Mouse (Mus musculus): ENCODE data around the gene Pde2a. TPM values are rescaled to one million over a fixed set of nuclear protein-coding genes. Genes with fewer than 3 reads are reported as not detected.

The Pde2a gene
- polyA plus RNA-seq, 1 experiment from 2014 or later, result 18.3 TPM

DNA sequence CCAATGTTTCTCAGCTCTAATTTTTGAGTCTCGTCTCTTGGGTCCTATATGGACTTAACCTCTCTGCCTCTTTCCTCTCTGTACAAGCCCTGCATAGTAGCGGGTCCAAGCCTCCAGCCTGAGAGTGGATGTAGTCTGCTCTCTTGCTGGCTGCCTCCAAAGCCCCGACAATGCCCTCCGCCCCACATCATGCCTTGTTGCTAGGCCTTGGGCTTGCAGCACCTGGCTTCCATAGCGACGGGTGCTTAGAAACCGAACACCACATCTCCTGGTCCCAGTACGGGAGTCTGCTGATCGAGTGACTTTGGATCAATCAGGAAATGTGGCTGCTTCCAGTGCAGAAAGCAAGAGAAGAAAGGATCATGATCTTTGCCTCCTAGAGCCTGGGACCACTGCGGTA, 21.6 kb downstream of the Pde2a start:
- H3K27ac ChIP-seq, result peak overlapping the region; percentile 2; the same call in 1 of the 2 replicates
- H3K4me3 ChIP-seq, result no peak overlapping the region
- DNase-seq (ENCODE audit: low spot score), result no peak
- H3K9me3 ChIP-seq, result no peaks in the 10 kb centered on the region
- no peaks in the 10 kb centered on the region for H3K36me3 ChIP-seq
- H3K4me1 ChIP-seq (replicated peaks), result peaks cover 26% of the 10 kb centered on the region; the same call in 1 of the 2 replicates
- WGBS, result 68% methylated on average over 10 of the region's 10 CpGs
- H3K27me3 ChIP-seq (ENCODE audit: insufficient read depth, poor library complexity, severe bottlenecking), result no peaks in the 10 kb centered on the region

DNA sequence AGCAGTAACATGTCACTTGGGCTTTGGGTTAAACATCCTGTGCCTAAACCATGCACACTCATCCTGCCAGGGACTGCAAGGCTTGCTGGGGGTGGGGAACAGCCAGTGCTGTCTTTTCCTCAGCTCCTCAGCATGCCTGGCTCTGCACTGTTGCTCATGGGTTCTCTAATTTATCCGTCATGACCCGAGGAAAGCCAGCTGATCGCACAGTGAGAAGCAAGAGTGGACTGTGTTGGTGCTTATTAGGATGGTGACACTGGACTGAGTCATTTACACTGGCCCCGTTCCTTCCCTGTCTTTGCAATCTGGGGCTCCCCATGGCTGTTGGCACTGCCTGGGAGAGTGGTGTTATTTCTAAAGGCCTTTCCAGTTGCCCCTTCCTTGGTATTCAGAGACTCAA, 22.7 kb downstream of the Pde2a start:
- DNase-seq (ENCODE audit: low spot score), result no peak
- WGBS, result 83% methylated on average over 4 of the region's 4 CpGs
- Histone ChIP-seq H3K4me3 (no peak overlapping the region), H3K9me3 (no peaks in the 10 kb centered on the region), H3K36me3 (no peaks in the 10 kb centered on the region), H3K4me1 (replicated peaks) (peaks cover 19% of the 10 kb centered on the region; the same call in 1 of the 2 replicates), H3K27ac (no peak overlapping the region), H3K27me3 (ENCODE audit: insufficient read depth, poor library complexity, severe bottlenecking) (no peaks in the 10 kb centered on the region)

DNA sequence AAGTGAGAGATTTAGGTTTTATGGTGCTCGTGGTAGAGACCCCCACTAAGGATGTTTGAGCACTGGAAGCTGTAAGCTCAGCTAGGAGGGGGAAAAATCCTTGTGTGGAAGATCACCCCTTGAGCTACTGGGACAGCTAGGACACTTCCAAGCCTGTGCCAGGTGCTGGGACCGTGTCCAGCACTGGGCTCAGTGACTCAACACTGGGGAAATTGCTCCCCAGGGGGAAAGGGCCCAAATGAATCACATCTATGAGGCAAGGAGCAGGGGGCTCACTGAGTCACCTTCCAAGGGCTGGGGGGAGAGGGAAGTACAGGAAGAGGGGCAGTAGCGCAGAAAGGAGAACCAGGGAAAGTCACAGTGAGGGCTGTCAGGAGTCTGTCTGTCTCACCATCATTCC, 28.4 kb downstream of the Pde2a start:
- no peak for DNase-seq (ENCODE audit: low spot score)
- 57% methylated on average over 3 of the region's 3 CpGs for WGBS
- Histone ChIP-seq H3K4me1 (replicated peaks) (peaks cover 37% of the 10 kb centered on the region), H3K9me3 (no peaks in the 10 kb centered on the region), H3K27ac (no peak overlapping the region), H3K4me3 (no peak overlapping the region), H3K27me3 (ENCODE audit: insufficient read depth, poor library complexity, severe bottlenecking) (peaks cover 51% of the 10 kb centered on the region), H3K36me3 (no peaks in the 10 kb centered on the region)

DNA sequence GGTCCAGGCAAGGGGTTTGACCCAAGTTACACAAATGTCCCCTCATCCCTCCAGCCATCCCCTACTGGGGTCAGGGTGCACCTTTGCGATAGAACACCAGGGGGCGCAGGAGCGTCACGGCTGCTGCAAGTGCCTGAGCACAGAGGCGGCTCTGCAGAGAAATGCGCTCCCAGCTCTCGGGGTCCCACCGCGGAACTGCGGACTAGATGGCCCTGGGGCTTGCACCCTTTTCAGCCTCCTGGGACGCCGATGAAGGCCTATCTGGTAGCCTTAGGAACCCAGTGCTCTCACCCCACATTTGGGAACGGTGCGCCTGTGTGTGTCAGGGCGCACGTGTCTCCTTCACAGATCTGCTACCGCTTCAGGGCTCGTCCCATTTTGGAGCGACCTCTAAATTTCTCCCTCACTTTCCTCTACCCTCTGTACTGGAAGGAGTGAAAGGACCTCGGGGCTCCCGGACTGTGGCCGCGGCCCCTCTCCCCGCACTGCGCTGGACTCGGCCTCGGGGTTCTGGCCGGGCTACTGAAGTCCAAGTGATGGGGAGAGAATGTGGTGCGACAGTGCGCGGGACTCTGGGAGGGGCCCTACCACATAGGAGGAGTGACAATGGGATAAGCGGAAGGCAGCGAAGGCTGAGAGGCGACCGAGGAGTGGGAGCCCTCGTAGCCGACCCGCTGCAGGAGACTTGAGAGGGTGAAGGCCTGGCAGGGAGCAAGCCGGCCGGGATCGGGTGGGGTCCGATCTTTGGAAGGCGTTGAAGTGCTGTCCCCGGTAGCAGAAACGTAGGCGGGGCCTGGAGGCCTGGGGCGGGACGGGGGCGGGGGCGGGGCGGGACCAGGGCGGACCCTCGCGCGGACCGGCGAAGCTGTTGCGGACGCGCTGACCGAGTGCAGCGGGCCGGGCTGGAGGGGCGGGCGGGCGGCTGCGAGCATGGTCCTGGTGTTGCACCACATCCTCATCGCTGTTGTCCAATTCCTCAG, 29.2 kb downstream of the Pde2a start:
- Histone ChIP-seq H3K27me3 (ENCODE audit: insufficient read depth, poor library complexity, severe bottlenecking) (peaks cover 59% of the 10 kb centered on the region), H3K4me3 (peak overlapping the region; percentile 67), H3K9me3 (no peaks in the 10 kb centered on the region), H3K36me3 (no peaks in the 10 kb centered on the region), H3K27ac (peak overlapping the region; percentile 74), H3K4me1 (replicated peaks) (peaks cover 41% of the 10 kb centered on the region)
- under 1% methylated on average over 68 of the region's 68 CpGs for WGBS
- peak; percentile 93 for DNase-seq (ENCODE audit: low spot score)

DNA sequence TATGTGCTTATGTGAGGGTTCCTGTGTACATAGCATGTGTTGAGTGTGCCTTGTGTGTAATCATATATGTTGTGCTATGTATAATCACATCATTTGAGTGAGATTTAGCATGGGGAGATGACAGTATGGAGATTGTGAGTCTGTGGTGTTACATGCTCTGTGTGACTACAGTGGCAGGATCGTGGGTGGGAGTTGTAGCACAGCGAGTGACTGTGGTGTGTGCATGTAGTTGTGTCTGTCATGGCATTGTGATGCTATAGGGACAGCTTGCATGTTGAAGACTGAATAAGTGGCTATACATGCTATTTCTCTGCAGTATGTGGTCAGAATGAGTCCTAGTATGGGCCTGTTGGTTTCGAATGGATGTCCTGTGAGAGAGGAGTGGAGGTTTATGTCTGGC, 31.2 kb downstream of the Pde2a start:
- Histone ChIP-seq H3K4me3 (peak overlapping the region; percentile 67), H3K4me1 (replicated peaks) (peaks cover 51% of the 10 kb centered on the region), H3K9me3 (no peaks in the 10 kb centered on the region), H3K27ac (no peak overlapping the region), H3K27me3 (ENCODE audit: insufficient read depth, poor library complexity, severe bottlenecking) (peaks cover 68% of the 10 kb centered on the region), H3K36me3 (no peaks in the 10 kb centered on the region)
- no peak for DNase-seq (ENCODE audit: low spot score)
- WGBS, result 92% methylated on average over 3 of the region's 3 CpGs

DNA sequence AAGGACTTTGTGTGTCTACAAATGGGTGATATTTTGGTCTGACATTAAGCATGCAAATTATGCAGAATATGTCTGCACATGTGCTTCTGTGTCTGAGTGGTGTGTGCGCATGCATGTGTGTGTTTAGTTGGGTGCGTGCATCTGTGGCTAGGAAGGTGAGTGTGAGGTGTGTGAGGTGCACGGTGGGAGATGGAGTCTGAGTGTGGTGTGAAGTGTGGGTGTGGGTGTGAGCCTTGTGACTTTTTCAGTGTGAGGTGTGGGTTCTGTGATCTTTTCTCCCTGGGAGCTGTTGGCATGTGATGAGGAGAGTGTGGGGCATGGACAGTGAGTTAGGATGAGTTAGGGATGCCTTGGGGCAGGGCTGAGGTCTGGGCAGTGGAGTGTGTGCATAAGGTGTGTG, 31.8 kb downstream of the Pde2a start:
- Histone ChIP-seq H3K4me3 (no peak overlapping the region; the same call in 1 of the 2 replicates), H3K27me3 (ENCODE audit: insufficient read depth, poor library complexity, severe bottlenecking) (peaks cover 74% of the 10 kb centered on the region), H3K4me1 (replicated peaks) (peaks cover 57% of the 10 kb centered on the region), H3K36me3 (no peaks in the 10 kb centered on the region), H3K27ac (0 out of 2 replicates have a peak overlapping the region, but pooled peaks have one; percentile 31), H3K9me3 (no peaks in the 10 kb centered on the region)
- DNase-seq (ENCODE audit: low spot score), result no peak
- 92% methylated on average over 3 of the region's 3 CpGs for WGBS

DNA sequence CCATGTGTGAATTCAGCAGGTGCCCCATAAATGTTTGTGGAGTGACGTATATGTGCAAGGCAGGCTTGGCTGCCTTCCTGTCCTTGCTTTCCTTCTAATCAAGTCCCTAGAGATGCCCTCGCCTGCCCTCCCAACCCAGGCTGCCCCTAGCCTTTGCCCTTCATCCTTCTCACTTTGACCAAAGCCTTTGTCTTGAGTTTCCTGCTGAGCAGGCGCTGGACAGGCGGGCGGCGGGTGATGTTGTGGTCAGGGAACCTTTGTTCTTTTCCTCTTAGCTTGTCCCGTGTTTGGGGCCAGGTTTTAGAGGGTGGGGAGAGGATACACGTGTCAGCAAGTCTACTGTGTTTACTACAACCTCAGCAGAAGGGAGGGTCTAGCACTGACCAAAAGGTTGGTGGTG, 32.2 kb downstream of the Pde2a start:
- Histone ChIP-seq H3K9me3 (no peaks in the 10 kb centered on the region), H3K4me3 (no peak overlapping the region; the same call in 1 of the 2 replicates), H3K27ac (peak overlapping the region; percentile 23), H3K27me3 (ENCODE audit: insufficient read depth, poor library complexity, severe bottlenecking) (peaks cover 77% of the 10 kb centered on the region), H3K36me3 (no peaks in the 10 kb centered on the region), H3K4me1 (replicated peaks) (peaks cover 60% of the 10 kb centered on the region)
- 8% methylated on average over 8 of the region's 8 CpGs for WGBS
- DNase-seq (ENCODE audit: low spot score), result peak; percentile 20

DNA sequence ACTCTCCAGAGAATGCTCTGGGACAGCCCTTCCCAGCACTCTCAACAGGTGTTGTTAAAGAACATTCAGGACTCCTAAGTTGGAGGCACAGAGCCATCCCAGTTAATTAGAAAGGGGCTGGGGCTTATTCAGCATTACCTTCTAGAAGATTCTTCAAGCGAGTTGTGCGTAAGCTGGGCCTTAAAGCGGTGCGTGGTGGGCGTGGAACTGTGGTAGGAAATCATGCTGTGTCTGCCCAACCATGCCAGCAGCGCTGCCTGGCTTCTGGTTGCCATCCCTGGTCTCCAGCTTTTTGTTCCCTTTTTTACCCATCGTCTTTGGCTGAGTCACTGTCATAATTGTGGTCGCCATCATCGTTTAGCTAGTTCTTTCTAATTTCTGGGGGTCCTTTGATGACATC, 33.0 kb downstream of the Pde2a start:
- no peak for DNase-seq (ENCODE audit: low spot score)
- Histone ChIP-seq H3K9me3 (no peaks in the 10 kb centered on the region), H3K4me3 (no peak overlapping the region), H3K4me1 (replicated peaks) (peaks cover 64% of the 10 kb centered on the region), H3K27me3 (ENCODE audit: insufficient read depth, poor library complexity, severe bottlenecking) (peaks cover 76% of the 10 kb centered on the region), H3K27ac (no peak overlapping the region), H3K36me3 (no peaks in the 10 kb centered on the region)
- WGBS, result 87% methylated on average over 9 of the region's 9 CpGs

DNA sequence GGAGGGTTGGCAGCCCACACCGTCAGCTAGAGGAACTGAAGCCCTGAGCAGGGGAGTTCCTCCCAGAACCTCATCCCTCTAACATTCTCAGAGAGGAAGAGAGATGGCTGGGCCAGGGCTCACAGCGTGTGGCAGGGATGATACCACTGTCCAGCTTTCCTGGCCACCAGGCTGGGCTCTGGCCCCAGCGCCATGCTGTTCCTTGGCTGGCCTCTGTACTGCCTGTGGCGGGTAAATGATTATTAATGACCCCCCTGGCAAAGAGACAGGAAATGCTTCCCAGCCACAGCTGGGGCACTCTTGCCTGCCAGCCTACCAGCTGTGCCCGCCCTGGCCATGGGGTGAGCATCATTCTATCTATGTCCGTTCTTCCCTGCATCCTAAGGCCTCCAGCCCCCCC, 33.6 kb downstream of the Pde2a start:
- H3K27me3 ChIP-seq (ENCODE audit: insufficient read depth, poor library complexity, severe bottlenecking), result peaks cover 69% of the 10 kb centered on the region

DNA sequence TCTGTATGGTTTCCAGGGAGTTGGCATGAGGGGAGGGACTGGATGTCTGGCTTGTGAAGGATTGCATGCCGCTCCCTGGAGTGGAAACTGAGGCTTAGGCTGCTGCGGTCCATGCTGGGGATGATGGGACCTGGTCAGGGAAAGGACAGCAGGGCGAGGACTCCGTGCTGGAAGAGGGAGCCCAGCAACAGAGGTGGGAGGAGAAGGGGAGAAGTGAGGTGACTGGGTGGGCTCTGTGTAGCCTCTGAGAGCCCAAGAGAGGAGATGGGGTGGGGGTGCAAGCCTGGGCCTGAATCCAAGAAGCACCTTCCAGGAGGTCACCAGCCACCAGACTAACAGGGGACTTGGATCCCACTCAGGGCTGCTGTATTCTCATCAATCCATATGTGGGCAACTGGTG, 34.8 kb downstream of the Pde2a start:
- H3K27me3 ChIP-seq (ENCODE audit: insufficient read depth, poor library complexity, severe bottlenecking), result peaks cover 61% of the 10 kb centered on the region

More for the DNA sequence above, 33.6 kb downstream of the Pde2a start:
- 83% methylated on average over 6 of the region's 6 CpGs for WGBS
- Histone ChIP-seq H3K36me3 (no peaks in the 10 kb centered on the region), H3K27ac (peak overlapping the region; percentile 40; the same call in 1 of the 2 replicates), H3K9me3 (no peaks in the 10 kb centered on the region), H3K4me3 (no peak overlapping the region), H3K4me1 (replicated peaks) (peaks cover 71% of the 10 kb centered on the region)
- DNase-seq (ENCODE audit: low spot score), result no peak

DNA sequence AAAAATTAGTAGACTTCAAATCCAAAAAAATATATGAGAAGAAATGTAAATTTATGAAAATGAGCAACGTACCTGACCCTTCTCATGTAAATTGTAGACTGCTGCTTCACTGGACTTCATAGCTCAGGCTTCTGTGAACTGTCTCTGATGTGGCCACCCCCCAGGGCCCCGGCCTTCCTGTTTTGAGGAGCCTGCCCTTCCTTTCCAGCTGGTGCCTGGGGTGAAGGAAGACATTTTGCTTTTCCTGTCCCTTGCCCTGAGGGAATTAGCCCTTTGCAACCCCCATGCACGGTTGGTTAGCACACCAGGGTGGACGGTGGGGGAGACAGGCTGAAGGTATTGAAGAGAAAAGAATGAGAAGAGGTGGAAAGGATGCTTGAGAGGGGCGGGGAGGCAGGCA, 35.3 kb downstream of the Pde2a start:
- Histone ChIP-seq H3K4me3 (no peak overlapping the region), H3K9me3 (no peaks in the 10 kb centered on the region), H3K4me1 (replicated peaks) (peaks cover 69% of the 10 kb centered on the region), H3K36me3 (no peaks in the 10 kb centered on the region), H3K27me3 (ENCODE audit: insufficient read depth, poor library complexity, severe bottlenecking) (peaks cover 57% of the 10 kb centered on the region), H3K27ac (0 out of 2 replicates have a peak overlapping the region, but pooled peaks have one; percentile 23)
- WGBS, result 34% methylated on average over 5 of the region's 5 CpGs
- no peak for DNase-seq (ENCODE audit: low spot score)

More for the DNA sequence above, 34.8 kb downstream of the Pde2a start:
- DNase-seq (ENCODE audit: low spot score), result no peak
- peaks cover 69% of the 10 kb centered on the region for H3K4me1 ChIP-seq (replicated peaks)
- H3K36me3 ChIP-seq, result no peaks in the 10 kb centered on the region
- no peak overlapping the region for H3K4me3 ChIP-seq
- no peaks in the 10 kb centered on the region for H3K9me3 ChIP-seq
- peak overlapping the region; percentile 23; the same call in 1 of the 2 replicates for H3K27ac ChIP-seq
- WGBS, result 78% methylated on average over 4 of the region's 4 CpGs

DNA sequence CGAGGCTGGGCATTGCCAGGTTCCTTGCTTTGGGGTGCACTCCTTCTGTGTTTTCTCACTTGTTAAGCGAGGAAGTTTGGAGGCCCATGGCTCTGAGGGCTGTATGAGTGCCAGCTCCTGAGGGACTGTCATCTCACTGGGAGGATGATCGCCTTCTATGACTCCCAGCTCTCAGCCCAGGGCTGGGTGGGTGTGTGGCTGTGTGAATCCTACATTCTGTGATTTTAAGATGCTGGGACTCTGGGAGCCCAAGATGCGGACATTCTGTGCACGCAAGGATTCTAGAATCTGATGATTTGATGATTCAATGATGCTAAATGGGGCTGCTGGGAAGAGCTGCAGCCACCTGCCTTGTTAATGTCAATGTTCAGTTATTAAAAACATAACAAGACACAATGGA, 35.8 kb downstream of the Pde2a start:
- DNase-seq (ENCODE audit: low spot score), result no peak
- peaks cover 74% of the 10 kb centered on the region for H3K4me1 ChIP-seq (replicated peaks)
- no peak overlapping the region for H3K4me3 ChIP-seq
- no peaks in the 10 kb centered on the region for H3K9me3 ChIP-seq
- H3K36me3 ChIP-seq, result no peaks in the 10 kb centered on the region
- 78% methylated on average over 5 of the region's 5 CpGs for WGBS
- peaks cover 52% of the 10 kb centered on the region for H3K27me3 ChIP-seq (ENCODE audit: insufficient read depth, poor library complexity, severe bottlenecking)
- H3K27ac ChIP-seq, result 0 out of 2 replicates have a peak overlapping the region, but pooled peaks have one; percentile 23

DNA sequence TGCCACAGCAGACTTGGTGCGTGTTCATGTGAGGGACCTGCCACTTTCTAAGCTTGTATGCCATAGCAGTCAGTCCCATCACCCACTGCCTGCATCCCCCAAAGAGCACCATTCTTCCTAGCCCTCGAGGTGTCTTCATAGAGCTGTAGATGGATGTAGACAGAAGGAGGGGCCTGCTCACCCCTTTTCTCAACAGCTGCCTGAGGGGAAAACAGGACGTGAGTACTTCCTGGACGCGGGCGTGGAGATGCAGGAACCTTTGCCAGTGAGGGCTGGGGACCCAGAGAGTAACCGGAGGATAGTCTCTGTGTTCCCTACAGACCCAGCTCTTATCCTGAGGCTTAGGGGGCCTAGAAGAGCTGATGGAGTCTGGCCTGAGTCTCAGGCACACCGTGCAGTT, 36.3 kb downstream of the Pde2a start:
- no peaks in the 10 kb centered on the region for H3K36me3 ChIP-seq

More for the DNA sequence above, 36.3 kb downstream of the Pde2a start:
- no peaks in the 10 kb centered on the region for H3K9me3 ChIP-seq
- peak overlapping the region; percentile 42; the same call in 1 of the 2 replicates for H3K27ac ChIP-seq
- peaks cover 79% of the 10 kb centered on the region for H3K4me1 ChIP-seq (replicated peaks)
- peaks cover 47% of the 10 kb centered on the region for H3K27me3 ChIP-seq (ENCODE audit: insufficient read depth, poor library complexity, severe bottlenecking)
- 73% methylated on average over 8 of the region's 8 CpGs for WGBS
- DNase-seq (ENCODE audit: low spot score), result no peak
- H3K4me3 ChIP-seq, result no peak overlapping the region

Data from hindbrain, embryonic 10.5 days (tissue).